Mouse (Mus musculus): ENCODE measurements around the gene Efna2. TPM values are rescaled to one million over a fixed set of nuclear protein-coding genes. Genes with fewer than 3 reads are reported as not detected.

Efna2 gene
- total and polyA plus RNA-seq, 2 experiments from 2014 or later: 51.1 to 52.1 TPM

GRCm38 (mm10) chr10:80133226-80133849 lies 45.9 kb upstream of the Efna2 start:
- DNase-seq (ENCODE audit: low spot score): no peak
- peak; percentile 36 for TF ChIP-seq CTCF (IDR thresholded peaks at IDR 0.05)
- Histone ChIP-seq H3K27ac (ENCODE audit: low read depth, low read length) (no peak overlapping the region), H3K4me2 (ENCODE audit: low read depth, low read length, poor library complexity, severe bottlenecking) (no peak overlapping the region), H3K36me3 (ENCODE audit: insufficient read depth, low read length) (peaks cover 65% of the 10 kb centered on the region), H3K9ac (replicated peaks; ENCODE audit: low read length, poor library complexity, severe bottlenecking) (no peak overlapping the region), H3K4me1 (ENCODE audit: insufficient read depth, low read length) (peaks cover 20% of the 10 kb centered on the region), H3K9me3 (ENCODE audit: low read length) (no peaks in the 10 kb centered on the region), H3K27me3 (ENCODE audit: insufficient read depth, low read length) (no peaks in the 10 kb centered on the region), H3K4me3 (ENCODE audit: low read depth, low read length) (no peak overlapping the region)
- no peak for ATAC-seq (ENCODE audit: low FRiP score)
- WGBS: 63% methylated on average over 8 of the region's 8 CpGs

GRCm38 (mm10) chr10:80134421-80134820 lies 44.9 kb upstream of the Efna2 start:
- no peak overlapping the region for H3K4me2 ChIP-seq (ENCODE audit: low read depth, low read length, poor library complexity, severe bottlenecking)
- peaks cover 20% of the 10 kb centered on the region for H3K4me1 ChIP-seq (ENCODE audit: insufficient read depth, low read length)
- H3K27me3 ChIP-seq (ENCODE audit: insufficient read depth, low read length): no peaks in the 10 kb centered on the region
- no peak overlapping the region for H3K9ac ChIP-seq (replicated peaks; ENCODE audit: low read length, poor library complexity, severe bottlenecking)
- WGBS: 85% methylated on average over 9 of the region's 9 CpGs
- DNase-seq (ENCODE audit: low spot score): no peak
- no peak overlapping the region for H3K27ac ChIP-seq (ENCODE audit: low read depth, low read length)
- no peak for ATAC-seq (ENCODE audit: low FRiP score)
- peaks cover 54% of the 10 kb centered on the region for H3K36me3 ChIP-seq (ENCODE audit: insufficient read depth, low read length)
- H3K9me3 ChIP-seq (ENCODE audit: low read length): no peaks in the 10 kb centered on the region
- no peak overlapping the region for H3K4me3 ChIP-seq (ENCODE audit: low read depth, low read length)
- no peak for TF ChIP-seq CTCF (IDR thresholded peaks at IDR 0.05)

- H3K9ac ChIP-seq (replicated peaks; ENCODE audit: low read length, poor library complexity, severe bottlenecking): no peak overlapping the region
- 89% methylated on average over 10 of the region's 10 CpGs for WGBS
- no peaks in the 10 kb centered on the region for H3K9me3 ChIP-seq (ENCODE audit: low read length)
- H3K4me1 ChIP-seq (ENCODE audit: insufficient read depth, low read length): peaks cover 20% of the 10 kb centered on the region
- ATAC-seq (ENCODE audit: low FRiP score) (no peak), DNase-seq (ENCODE audit: low spot score) (no peak)
- H3K27ac ChIP-seq (ENCODE audit: low read depth, low read length): no peak overlapping the region
- H3K27me3 ChIP-seq (ENCODE audit: insufficient read depth, low read length): no peaks in the 10 kb centered on the region
- no peak overlapping the region for H3K4me2 ChIP-seq (ENCODE audit: low read depth, low read length, poor library complexity, severe bottlenecking)
- H3K36me3 ChIP-seq (ENCODE audit: insufficient read depth, low read length): peaks cover 47% of the 10 kb centered on the region
- no peak overlapping the region for H3K4me3 ChIP-seq (ENCODE audit: low read depth, low read length)
- no peak for TF ChIP-seq CTCF (IDR thresholded peaks at IDR 0.05)
These were observed 44.1 kb upstream of the Efna2 start for GRCm38 (mm10) chr10:80135161-80135560.

- H3K27ac ChIP-seq (ENCODE audit: low read depth, low read length): no peak overlapping the region
- no peak for DNase-seq (ENCODE audit: low spot score)
- no peak for TF ChIP-seq CTCF (IDR thresholded peaks at IDR 0.05)
- no peak overlapping the region for H3K9ac ChIP-seq (replicated peaks; ENCODE audit: low read length, poor library complexity, severe bottlenecking)
- no peaks in the 10 kb centered on the region for H3K27me3 ChIP-seq (ENCODE audit: insufficient read depth, low read length)
- ATAC-seq (ENCODE audit: low FRiP score): no peak
- H3K9me3 ChIP-seq (ENCODE audit: low read length): no peaks in the 10 kb centered on the region
- no peak overlapping the region for H3K4me2 ChIP-seq (ENCODE audit: low read depth, low read length, poor library complexity, severe bottlenecking)
- 97% methylated on average over 1 of the region's 1 CpGs for WGBS
- H3K36me3 ChIP-seq (ENCODE audit: insufficient read depth, low read length): peaks cover 44% of the 10 kb centered on the region
- H3K4me3 ChIP-seq (ENCODE audit: low read depth, low read length): no peak overlapping the region
- H3K4me1 ChIP-seq (ENCODE audit: insufficient read depth, low read length): peaks cover 20% of the 10 kb centered on the region
These were observed 43.6 kb upstream of the Efna2 start for GRCm38 (mm10) chr10:80135641-80136040.

- Histone ChIP-seq H3K4me2 (ENCODE audit: low read depth, low read length, poor library complexity, severe bottlenecking) (peak overlapping the region; percentile 89), H3K9me3 (ENCODE audit: low read length) (no peaks in the 10 kb centered on the region), H3K9ac (replicated peaks; ENCODE audit: low read length, poor library complexity, severe bottlenecking) (peak overlapping the region; percentile 99), H3K4me3 (ENCODE audit: low read depth, low read length) (peak overlapping the region; percentile 70), H3K27me3 (ENCODE audit: insufficient read depth, low read length) (no peaks in the 10 kb centered on the region), H3K27ac (ENCODE audit: low read depth, low read length) (peak overlapping the region; percentile 97), H3K4me1 (ENCODE audit: insufficient read depth, low read length) (peaks cover 20% of the 10 kb centered on the region), H3K36me3 (ENCODE audit: insufficient read depth, low read length) (peaks cover 37% of the 10 kb centered on the region)
- WGBS: 17% methylated on average over 42 of the region's 49 CpGs
- no peak for DNase-seq (ENCODE audit: low spot score)
- no peak for ATAC-seq (ENCODE audit: low FRiP score)
- TF ChIP-seq CTCF (IDR thresholded peaks at IDR 0.05): no peak
These were observed 42.9 kb upstream of the Efna2 start for GRCm38 (mm10) chr10:80136179-80136951.

GRCm38 (mm10) chr10:80136952-80137625 lies 42.2 kb upstream of the Efna2 start:
- Histone ChIP-seq H3K9me3 (ENCODE audit: low read length) (no peaks in the 10 kb centered on the region), H3K4me2 (ENCODE audit: low read depth, low read length, poor library complexity, severe bottlenecking) (peak overlapping the region; percentile 89), H3K27me3 (ENCODE audit: insufficient read depth, low read length) (no peaks in the 10 kb centered on the region), H3K4me1 (ENCODE audit: insufficient read depth, low read length) (peaks cover 15% of the 10 kb centered on the region), H3K27ac (ENCODE audit: low read depth, low read length) (peak overlapping the region; percentile 97), H3K9ac (replicated peaks; ENCODE audit: low read length, poor library complexity, severe bottlenecking) (peak overlapping the region; percentile 99), H3K4me3 (ENCODE audit: low read depth, low read length) (peak overlapping the region; percentile 70), H3K36me3 (ENCODE audit: insufficient read depth, low read length) (peaks cover 34% of the 10 kb centered on the region)
- no peak for TF ChIP-seq CTCF (IDR thresholded peaks at IDR 0.05)
- 5% methylated on average over 28 of the region's 29 CpGs for WGBS
- no peak for DNase-seq (ENCODE audit: low spot score)
- ATAC-seq (ENCODE audit: low FRiP score): no peak
